Mouse (Mus musculus) hindbrain, embryonic 12.5 days (tissue): ENCODE data around the gene Cfd. TPM values are rescaled to one million over a fixed set of nuclear protein-coding genes. Genes with fewer than 3 reads are reported as not detected.
"Not testable (repeated sequence)": the region's sequence is repeated elsewhere in the genome, so short reads cannot be mapped to it uniquely, and the experiment has no call there.

Source experiments
- ATAC-seq: fragments of 200-750 bp; cut with Nextera tagmentation; 2 replicates; pipeline ENCODE4 v1.8.0; 2017; ENCODE audit warnings: moderate TSS enrichment; ENCODE audit not compliant: low FRiP score
- H3K27ac ChIP-seq: fragments of 300-500 bp; sonication (generic); 2 replicates; pipeline ENCODE4 v1.5.1; 2016; ENCODE audit warnings: mild to moderate bottlenecking
- H3K27me3 ChIP-seq: fragments of 300-500 bp; sonication (generic); 2 replicates; pipeline ENCODE4 v1.6.1; 2016; ENCODE audit warnings: mild to moderate bottlenecking
- H3K36me3 ChIP-seq: fragments of 300-500 bp; sonication (generic); 2 replicates; pipeline ENCODE4 v1.6.1; 2016; ENCODE audit warnings: mild to moderate bottlenecking
- H3K4me1 ChIP-seq: fragments of 300-500 bp; sonication (generic); 2 replicates; pipeline ENCODE4 v1.6.1; 2016
- H3K4me2 ChIP-seq: fragments of 300-500 bp; sonication (generic); replicated peaks from 2 replicates; pipeline ENCODE4 v1.6.1; 2016; ENCODE audit warnings: mild to moderate bottlenecking
- H3K4me3 ChIP-seq: fragments of 300-500 bp; sonication (generic); 2 replicates; pipeline ENCODE4 v1.5.1; 2016; ENCODE audit warnings: mild to moderate bottlenecking
- H3K9ac ChIP-seq: fragments of 300-500 bp; sonication (generic); 2 replicates; pipeline ENCODE4 v1.6.1; 2016; ENCODE audit warnings: mild to moderate bottlenecking, moderate library complexity
- H3K9me3 ChIP-seq: fragments of 300-500 bp; sonication (generic); replicated peaks from 2 replicates; pipeline ENCODE4 v1.6.1; 2016; ENCODE audit warnings: mild to moderate bottlenecking
- WGBS: fragments of 180-500 bp; shearing (Covaris S2); methylation state at CpG from one replicate; pipeline ENCODE4 v1.1.7; 2016; 5-methylcytosine and 5-hydroxymethylcytosine counted together
- polyA plus RNA-seq: library from polyadenylated mRNA; unstranded; fragments of >200 nt; fragmentation: Nextera tagmentation; extraction: Ambion mirVana; gene quantifications from 2 replicates; pipeline ENCODE4 v1.2.1, GENCODE M21; 2016

The Cfd gene
- polyA plus RNA-seq, 1 experiment from 2014 or later: not detected

DNA sequence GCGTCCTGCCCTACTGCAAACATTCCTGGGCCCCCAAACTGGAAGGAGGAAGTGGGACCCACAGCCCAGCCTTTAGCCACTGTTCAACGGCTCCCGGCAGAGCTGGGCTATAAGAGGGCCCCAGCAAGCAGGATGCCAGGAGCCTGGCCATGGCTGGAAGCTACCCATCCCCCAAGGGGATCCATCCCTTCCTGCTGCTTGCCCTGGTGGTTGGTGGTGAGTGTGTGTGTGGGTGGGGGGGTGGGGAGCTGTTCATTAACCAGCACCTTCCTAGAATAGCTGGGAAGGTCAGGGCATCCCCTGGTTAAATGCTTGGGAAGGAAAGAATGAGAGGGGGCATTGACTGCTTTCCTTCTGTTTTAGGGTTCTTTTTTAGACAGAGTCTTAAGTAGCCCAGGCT is 11.1 kb upstream of the Cfd start:
- H3K27me3 ChIP-seq: peaks cover 43% of the 10 kb centered on the region
- no peak overlapping the region for H3K27ac ChIP-seq
- H3K36me3 ChIP-seq: no peaks in the 10 kb centered on the region
- no peak overlapping the region for H3K9ac ChIP-seq
- H3K4me2 ChIP-seq: no peak overlapping the region
- no peak for ATAC-seq
- WGBS: 29% methylated on average over 3 of the region's 3 CpGs
- peaks cover 28% of the 10 kb centered on the region for H3K4me1 ChIP-seq
- no peaks in the 10 kb centered on the region for H3K9me3 ChIP-seq
- no peak overlapping the region for H3K4me3 ChIP-seq

DNA sequence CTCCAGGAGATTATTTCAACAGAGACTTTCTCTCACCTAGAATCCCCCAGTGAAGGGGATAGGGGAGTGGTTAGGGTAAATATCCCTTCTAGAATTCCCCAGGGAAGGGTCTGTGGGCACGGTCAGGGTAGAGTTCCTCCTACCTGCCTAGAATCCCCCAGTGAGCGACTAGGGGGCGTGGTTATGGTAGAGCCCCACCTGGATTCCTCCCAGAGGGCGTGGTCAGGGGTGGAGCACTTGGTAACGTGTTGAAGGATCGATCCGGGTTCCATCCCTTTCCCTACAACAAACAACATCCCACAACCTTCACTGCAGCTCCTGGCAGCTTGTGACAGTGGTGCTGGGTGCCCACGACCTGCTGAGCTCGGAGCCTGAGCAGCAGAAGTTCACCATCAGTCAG is 9.9 kb upstream of the Cfd start:
- no peak for ATAC-seq
- Histone ChIP-seq H3K4me3 (no peak overlapping the region), H3K36me3 (no peaks in the 10 kb centered on the region), H3K27ac (no peak overlapping the region), H3K4me1 (peaks cover 18% of the 10 kb centered on the region), H3K9me3 (no peaks in the 10 kb centered on the region), H3K9ac (no peak overlapping the region), H3K27me3 (peaks cover 43% of the 10 kb centered on the region), H3K4me2 (no peak overlapping the region)
- 17% methylated on average over 9 of the region's 9 CpGs for WGBS

GRCm38 (mm10) chr10:79881981-79882380 is 8.7 kb upstream of the Cfd start:
- no peaks in the 10 kb centered on the region for H3K9me3 ChIP-seq
- no peak for ATAC-seq
- H3K9ac ChIP-seq: peak overlapping the region; percentile 35; the same call in 1 of the 2 replicates
- H3K4me3 ChIP-seq: peak overlapping the region; percentile 10
- peaks cover 43% of the 10 kb centered on the region for H3K27me3 ChIP-seq
- H3K36me3 ChIP-seq: no peaks in the 10 kb centered on the region
- H3K4me2 ChIP-seq: peak overlapping the region; percentile 43
- peaks cover 18% of the 10 kb centered on the region for H3K4me1 ChIP-seq
- H3K27ac ChIP-seq: no peak overlapping the region
- WGBS: 9% methylated on average over 22 of the region's 22 CpGs

DNA sequence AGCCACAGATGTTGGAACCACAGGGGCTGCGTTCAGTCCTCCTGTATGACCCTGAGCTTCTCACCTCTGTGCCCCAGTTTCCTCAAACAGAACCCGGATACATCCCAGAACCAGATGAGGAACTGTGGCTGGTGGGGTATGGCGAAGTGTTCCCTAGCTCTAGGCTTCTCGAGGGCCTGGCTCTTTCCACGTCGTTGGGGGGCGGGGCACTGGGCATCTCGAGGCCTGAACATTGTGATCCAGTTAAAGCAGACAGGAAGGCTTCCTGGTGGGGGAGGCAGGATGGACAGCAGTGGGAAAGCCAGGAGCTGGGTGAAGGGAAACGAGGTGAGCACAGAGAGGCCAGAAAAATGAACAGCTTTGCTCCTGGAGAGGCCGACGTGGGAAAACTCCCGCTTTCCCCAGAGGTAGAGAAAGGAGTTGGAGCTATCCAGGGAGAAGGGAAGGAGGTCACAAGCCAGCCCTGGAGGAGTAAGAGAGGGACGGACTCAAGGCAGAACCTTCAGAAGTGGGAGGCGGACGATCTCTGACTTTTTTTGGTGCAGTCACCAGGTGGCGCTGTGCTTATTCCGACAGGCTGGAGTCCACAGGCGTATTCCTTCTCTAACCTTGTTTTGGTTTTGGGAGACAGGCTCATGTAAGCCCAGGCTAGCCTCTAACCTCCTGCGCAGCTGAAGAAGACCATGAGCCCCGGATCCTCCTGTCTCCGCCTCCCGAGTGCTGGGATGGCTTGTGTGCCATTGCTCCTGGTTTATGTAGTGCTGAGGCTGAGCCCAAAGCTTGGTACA is 7.2 kb upstream of the Cfd start:
- 15% methylated on average over 22 of the region's 22 CpGs for WGBS
- no peak overlapping the region for H3K4me3 ChIP-seq
- ATAC-seq: no peak
- H3K9me3 ChIP-seq: no peaks in the 10 kb centered on the region
- H3K27ac ChIP-seq: no peak overlapping the region
- H3K9ac ChIP-seq: no peak overlapping the region
- H3K4me1 ChIP-seq: peaks cover 18% of the 10 kb centered on the region
- no peaks in the 10 kb centered on the region for H3K36me3 ChIP-seq
- no peak overlapping the region for H3K4me2 ChIP-seq
- H3K27me3 ChIP-seq: peaks cover 46% of the 10 kb centered on the region

DNA sequence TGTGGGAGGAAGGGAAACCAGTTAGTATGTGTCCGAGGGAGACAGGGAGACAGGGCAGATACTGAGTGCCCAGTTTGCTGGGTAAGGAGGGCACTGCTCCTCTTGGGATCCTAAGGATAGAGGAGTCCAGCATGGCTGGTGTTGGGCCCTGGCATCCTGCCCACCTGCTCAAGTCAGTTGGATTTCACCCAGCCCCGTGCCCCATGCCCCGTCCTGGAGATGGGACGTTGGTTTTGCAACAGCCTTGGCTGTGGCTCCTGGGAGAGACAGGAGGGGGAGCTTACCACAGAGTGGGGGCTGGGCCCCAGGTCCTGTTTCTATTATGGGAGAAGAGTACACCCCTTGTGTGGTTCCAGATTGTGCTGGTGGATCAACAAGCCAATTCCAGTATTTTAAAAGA is 6.2 kb upstream of the Cfd start:
- no peak overlapping the region for H3K9ac ChIP-seq
- H3K27ac ChIP-seq: no peak overlapping the region
- no peak for ATAC-seq
- no peaks in the 10 kb centered on the region for H3K9me3 ChIP-seq
- peaks cover 17% of the 10 kb centered on the region for H3K4me1 ChIP-seq
- H3K4me3 ChIP-seq: no peak overlapping the region
- no peak overlapping the region for H3K4me2 ChIP-seq
- WGBS: 59% methylated on average over 4 of the region's 4 CpGs
- peaks cover 46% of the 10 kb centered on the region for H3K27me3 ChIP-seq
- no peaks in the 10 kb centered on the region for H3K36me3 ChIP-seq

GRCm38 (mm10) chr10:79884938-79885337 is 5.7 kb upstream of the Cfd start:
- H3K9me3 ChIP-seq, H3K4me2 ChIP-seq, H3K4me3 ChIP-seq, H3K9ac ChIP-seq, H3K27ac ChIP-seq, H3K36me3 ChIP-seq, ATAC-seq: not testable (repeated sequence)
- WGBS: 77% methylated on average over 3 of the region's 3 CpGs
- H3K4me1 ChIP-seq: peaks cover 15% of the 10 kb centered on the region
- peaks cover 46% of the 10 kb centered on the region for H3K27me3 ChIP-seq

GRCm38 (mm10) chr10:79886054-79886453 is 4.6 kb upstream of the Cfd start, which contains the start of gene Elane:
Elane (plus strand) TSS chr10:79886247.
- Histone ChIP-seq H3K4me2 (no peak within 1 kb of the TSS), H3K4me3 (no peak within 1 kb of the TSS), H3K4me1 (peaks cover 15% of the 10 kb centered on the region), H3K27ac (no peak within 1 kb of the TSS), H3K27me3 (peaks cover 36% of the 10 kb centered on the region), H3K9ac (no peak within 1 kb of the TSS), H3K36me3 (no peaks in the 10 kb centered on the region), H3K9me3 (no peaks in the 10 kb centered on the region)
- WGBS: 79% methylated on average over 6 of the region's 6 CpGs
- ATAC-seq: no peak

DNA sequence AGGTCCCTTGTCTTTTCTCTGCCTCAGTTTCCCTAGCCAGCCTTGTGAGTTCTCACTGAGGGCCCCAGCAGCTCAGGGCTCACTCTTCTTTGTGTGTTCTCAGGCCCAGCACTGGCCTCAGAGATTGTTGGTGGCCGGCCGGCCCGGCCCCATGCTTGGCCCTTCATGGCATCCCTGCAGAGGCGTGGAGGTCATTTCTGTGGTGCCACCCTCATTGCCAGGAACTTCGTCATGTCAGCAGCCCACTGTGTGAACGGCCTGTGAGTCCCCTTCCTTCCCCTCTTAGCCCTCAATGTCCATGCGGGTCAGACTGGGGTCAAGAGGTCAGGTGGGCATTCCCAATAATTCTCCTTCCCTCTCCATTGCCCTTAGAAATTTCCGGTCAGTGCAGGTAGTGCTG is 4.0 kb upstream of the Cfd start:
- Histone ChIP-seq H3K4me1 (peaks cover 14% of the 10 kb centered on the region), H3K9ac (no peak overlapping the region), H3K27ac (no peak overlapping the region), H3K4me2 (no peak overlapping the region), H3K27me3 (peaks cover 30% of the 10 kb centered on the region), H3K9me3 (no peaks in the 10 kb centered on the region), H3K36me3 (no peaks in the 10 kb centered on the region), H3K4me3 (no peak overlapping the region)
- WGBS: 82% methylated on average over 8 of the region's 8 CpGs
- no peak for ATAC-seq

DNA sequence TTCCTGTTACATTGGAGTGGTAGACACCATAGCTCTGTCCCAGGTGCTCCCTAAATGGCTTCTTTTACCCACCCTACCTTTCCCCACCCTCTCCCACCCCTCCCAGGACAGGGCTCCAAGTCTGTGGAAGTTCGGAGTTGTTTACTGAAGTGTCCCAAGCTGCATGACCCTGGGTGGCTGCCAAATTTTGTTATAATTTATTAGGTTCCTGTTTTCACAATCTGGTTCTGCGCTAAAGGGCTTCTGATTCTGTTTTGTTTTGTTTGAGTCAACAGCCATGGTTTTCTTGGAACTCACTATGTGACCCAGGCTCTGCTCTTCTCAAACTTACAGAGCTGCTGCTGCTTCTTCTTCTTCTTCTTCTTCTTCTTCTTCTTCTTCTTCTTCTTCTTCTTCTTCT is 1.3 kb upstream of the Cfd start:
- H3K9ac ChIP-seq: no peak overlapping the region
- no peak overlapping the region for H3K27ac ChIP-seq
- no peak overlapping the region for H3K4me3 ChIP-seq
- H3K36me3 ChIP-seq: peaks cover 7% of the 10 kb centered on the region; the same call in 1 of the 2 replicates
- no peaks in the 10 kb centered on the region for H3K9me3 ChIP-seq
- ATAC-seq: no peak
- 89% methylated on average over 2 of the region's 2 CpGs for WGBS
- H3K4me2 ChIP-seq: no peak overlapping the region
- no peaks in the 10 kb centered on the region for H3K4me1 ChIP-seq
- H3K27me3 ChIP-seq: 0 out of 2 replicates have a peak, but pooled peaks cover 4% of the 10 kb centered on the region

DNA sequence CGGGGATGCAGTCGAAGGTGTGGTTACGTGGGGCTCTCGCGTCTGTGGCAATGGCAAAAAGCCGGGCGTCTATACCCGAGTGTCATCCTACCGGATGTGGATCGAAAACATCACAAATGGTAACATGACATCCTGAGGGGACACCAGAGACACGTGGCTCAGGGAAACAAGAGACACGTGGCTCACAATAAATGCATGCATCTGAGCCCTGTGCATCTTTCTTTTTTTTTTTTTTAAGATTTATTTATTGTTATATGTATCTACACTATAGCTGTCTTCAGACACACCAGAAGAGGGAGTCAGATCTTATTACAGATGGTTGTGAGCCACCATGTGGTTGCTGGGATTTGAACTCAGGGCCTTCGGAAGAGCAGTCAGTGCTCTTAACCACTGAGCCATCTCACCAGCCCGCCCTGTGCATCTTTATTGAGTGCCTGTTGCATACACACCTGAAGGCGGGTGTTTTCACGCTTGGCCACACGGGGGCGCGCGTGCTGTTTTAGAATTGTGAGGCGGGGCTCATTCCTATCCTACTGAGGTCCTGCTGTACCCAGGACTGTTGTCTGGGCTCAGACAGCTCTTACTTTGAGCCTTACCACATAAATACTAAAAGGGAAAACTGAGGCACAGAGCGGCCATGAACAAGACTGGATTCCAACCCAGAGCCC is 1.9 kb downstream of the Cfd start:
- not testable (repeated sequence) for H3K9me3 ChIP-seq, H3K4me3 ChIP-seq, H3K4me1 ChIP-seq, H3K9ac ChIP-seq, H3K4me2 ChIP-seq, H3K27ac ChIP-seq, H3K27me3 ChIP-seq
- WGBS: 45% methylated on average over 22 of the region's 22 CpGs
- peaks cover 35% of the 10 kb centered on the region for H3K36me3 ChIP-seq
- ATAC-seq: peak; percentile 32; the same call in 1 of the 2 replicates

DNA sequence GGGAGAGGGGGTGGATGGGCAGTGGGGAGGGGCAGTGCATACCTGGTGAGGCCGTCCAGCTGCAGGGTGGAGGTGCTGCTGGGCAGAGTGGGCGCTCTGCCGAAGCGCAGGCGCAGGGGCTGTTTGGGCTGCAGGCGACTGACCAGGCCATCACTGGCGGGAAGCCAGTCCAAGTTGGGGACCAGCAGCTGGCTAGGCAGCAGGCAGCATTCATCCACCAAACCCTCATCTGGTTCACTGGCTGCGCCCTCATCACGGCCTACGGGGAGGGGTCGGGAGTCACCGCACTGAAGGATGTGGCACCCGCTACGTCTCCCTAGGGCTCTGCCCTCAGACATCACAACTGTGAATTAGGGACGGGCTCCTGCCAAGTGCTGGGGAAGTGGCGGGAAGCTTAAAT is 5.7 kb downstream of the Cfd start:
- no peak for ATAC-seq
- no peak overlapping the region for H3K4me3 ChIP-seq
- H3K4me1 ChIP-seq: peaks cover 7% of the 10 kb centered on the region
- peaks cover 22% of the 10 kb centered on the region for H3K27me3 ChIP-seq
- H3K9ac ChIP-seq: no peak overlapping the region
- WGBS: 85% methylated on average over 16 of the region's 16 CpGs
- H3K4me2 ChIP-seq: no peak overlapping the region
- H3K9me3 ChIP-seq: no peaks in the 10 kb centered on the region
- no peak overlapping the region for H3K27ac ChIP-seq
- H3K36me3 ChIP-seq: peaks cover 59% of the 10 kb centered on the region

DNA sequence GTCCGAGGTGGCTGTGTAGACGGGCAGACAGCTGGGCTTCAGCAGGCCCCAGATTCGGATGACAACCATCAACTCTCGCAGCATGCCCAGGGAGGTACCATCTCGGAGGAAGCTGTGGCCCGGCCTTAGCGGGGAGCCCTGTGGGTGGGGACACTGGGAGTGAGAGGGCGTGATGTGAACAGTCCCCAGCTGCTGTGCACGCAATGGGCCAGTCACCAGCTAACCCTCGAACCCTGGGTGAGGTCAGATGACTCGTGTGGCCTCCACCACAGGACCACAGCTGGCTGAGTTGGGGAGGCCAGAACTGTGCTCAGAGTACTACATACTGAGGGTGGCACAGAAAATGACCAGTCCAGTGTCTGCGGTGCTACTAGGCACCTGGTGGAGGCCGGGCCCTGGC is 6.2 kb downstream of the Cfd start:
- Histone ChIP-seq H3K9ac (no peak overlapping the region), H3K9me3 (no peaks in the 10 kb centered on the region), H3K4me3 (no peak overlapping the region), H3K27me3 (peaks cover 22% of the 10 kb centered on the region), H3K36me3 (peaks cover 59% of the 10 kb centered on the region), H3K4me2 (no peak overlapping the region), H3K27ac (no peak overlapping the region), H3K4me1 (peaks cover 10% of the 10 kb centered on the region)
- 85% methylated on average over 13 of the region's 13 CpGs for WGBS
- ATAC-seq: no peak
